Mouse (Mus musculus) ES-E14 (cell line): ENCODE measurements at regions not wholly inside any gene's neighbourhood (a gene's known extent, or its start where the extent isn't known, plus 50 kb on each side); places are given as distances from the start of the nearest gene placed in this dataset.

Source experiments
- CHD2 ChIP-seq: IDR thresholded peaks from 2 replicates; pipeline ENCODE4 v1.6.1; 2014; ENCODE audit warnings: mild to moderate bottlenecking, low read depth, low read length, inconsistent platforms
- HCFC1 ChIP-seq: IDR thresholded peaks from 2 replicates; pipeline ENCODE4 v1.6.1; 2012; ENCODE audit warnings: low read length, inconsistent platforms, borderline replicate concordance; ENCODE audit not compliant: insufficient read depth

DNA sequence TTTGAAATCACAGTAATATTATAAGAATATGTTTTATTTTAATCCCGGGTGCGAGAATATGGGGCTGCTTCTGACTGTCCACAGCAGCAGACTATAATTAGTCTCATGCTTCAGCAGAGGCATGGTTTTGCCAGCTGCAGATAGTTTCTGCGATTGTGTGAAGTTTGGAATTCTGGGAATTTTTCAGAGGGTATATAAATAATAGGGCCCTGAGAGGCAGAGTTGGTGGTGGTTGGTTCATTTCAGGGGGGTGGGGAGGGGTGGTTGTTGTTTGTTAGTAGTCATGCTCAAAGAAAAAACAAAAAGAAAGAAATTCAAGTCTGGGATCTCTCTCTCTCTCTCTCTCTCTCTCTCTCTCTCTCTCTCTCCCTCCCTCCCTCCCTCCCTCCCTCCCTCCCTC is 173.1 kb downstream of the Qk start:
- TF ChIP-seq CHD2 (no peak), HCFC1 (no peak)
